ENCODE assay signal across 9 mouse cellular contexts in the genomic region with DNA sequence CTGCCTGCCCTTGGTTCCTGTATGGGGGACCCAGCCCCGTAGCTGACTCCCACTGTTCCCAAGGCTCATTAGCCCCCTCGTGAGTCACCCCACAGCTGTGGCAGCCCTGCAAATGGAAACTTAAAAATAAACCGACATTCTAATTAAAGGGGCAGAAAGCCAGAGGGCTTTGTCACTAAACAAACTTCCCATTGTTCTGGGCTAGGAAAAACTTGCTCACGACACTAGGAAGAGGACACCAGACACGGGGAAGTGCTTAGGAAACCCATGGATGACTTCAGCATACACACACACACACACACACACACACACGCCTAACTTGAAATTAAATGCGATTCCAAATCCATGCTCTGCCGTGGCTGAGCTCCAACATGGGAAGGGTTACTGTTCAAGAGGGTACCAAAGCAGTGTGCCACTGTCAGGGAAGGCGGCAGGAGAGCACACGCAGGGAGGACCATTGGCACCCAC. TPM values are rescaled to one million over a fixed set of nuclear protein-coding genes. Genes with fewer than 3 reads are reported as not detected.
DNase-seq lines count a peak whose midpoint lies in the region; ATAC-seq and TF ChIP-seq lines count a peak whose summit lies in the region.
"Had no signal": no experiment of that assay in that cellular context is flagged by ENCODE, and none has a peak within 500 bp of the region (broad histone marks: within the 10 kb centered on the region; RNA-seq: fewer than 3 reads in every experiment).

No protein-coding gene starts in this region.

- WGBS in kidney, postnatal 0 days, result 43% methylated on average over 10 of the region's 10 CpGs
- 51% methylated on average over 10 of the region's 10 CpGs for WGBS in heart, embryonic 12.5 days

- peak overlapping the region; percentile 30; the same call in 1 of the 2 replicates for H3K4me2 ChIP-seq in kidney, postnatal 0 days (ENCODE audit: low read length)
- no peak overlapping the region for H3K4me2 ChIP-seq in heart, embryonic 12.5 days

- DNase-seq in kidney, postnatal 0 days (ENCODE audit: low spot score), result peak; percentile 49
- DNase-seq in kidney, adult 11 months, result no peak
- DNase-seq in lung, postnatal 25 days (ENCODE audit: low spot score), result peak; percentile 64
- no peak for DNase-seq in urinary bladder, postnatal 36 days (ENCODE audit: low spot score in 2 of 2)

- no peak overlapping the region for H3K9ac ChIP-seq in kidney, postnatal 0 days (ENCODE audit: low read depth, low read length)
- no peak overlapping the region; the same call in 1 of the 2 replicates for H3K9ac ChIP-seq in heart, embryonic 12.5 days

- ATAC-seq in kidney, postnatal 0 days (replicated peaks; ENCODE audit: low FRiP score, low read depth), result no peak; the same call in 1 of the 2 replicates
- ATAC-seq in heart, embryonic 12.5 days (ENCODE audit: insufficient number of reproducible peaks, low FRiP score), result peak; percentile 27; the same call in 1 of the 2 replicates
- no peak for ATAC-seq in CD4-positive, CD25-positive, alpha-beta regulatory T cell, adult 4 months
- no peak for ATAC-seq in cerebellum, adult (ENCODE audit: insufficient number of reproducible peaks, low FRiP score, low TSS enrichment)

- no peak for TF ChIP-seq CTCF in kidney, postnatal 0 days (IDR thresholded peaks at IDR 0.05; ENCODE audit: low read depth)

- H3K27ac ChIP-seq in kidney, postnatal 0 days, result no peak overlapping the region
- peak overlapping the region; percentile 76 for H3K27ac ChIP-seq in brown adipose tissue, adult 24 weeks (replicated peaks; ENCODE audit: low read depth, low read length)
- peak overlapping the region; percentile 23 for H3K27ac ChIP-seq in heart, embryonic 12.5 days (ENCODE audit: poor library complexity, severe bottlenecking)

- no peak overlapping the region for H3K4me3 ChIP-seq in kidney, postnatal 0 days (replicated peaks; ENCODE audit: low read depth, low read length)
- peak overlapping the region; percentile 23; the same call in 1 of the 2 replicates for H3K4me3 ChIP-seq in brown adipose tissue, adult 24 weeks (ENCODE audit: insufficient read depth, low read depth, low read length)
- no peak overlapping the region for H3K4me3 ChIP-seq in heart, embryonic 12.5 days

- 0 out of 2 replicates have a peak, but pooled peaks cover 3% of the 10 kb centered on the region for H3K4me1 ChIP-seq in kidney, postnatal 0 days (replicated peaks; ENCODE audit: insufficient read depth, low read length)
- peaks cover 8% of the 10 kb centered on the region; the same call in 1 of the 2 replicates for H3K4me1 ChIP-seq in brown adipose tissue, adult 24 weeks (ENCODE audit: control insufficient read depth, insufficient read depth, insufficient read length, low read length)
- H3K4me1 ChIP-seq in heart, embryonic 12.5 days (replicated peaks), result peaks cover 22% of the 10 kb centered on the region

- H3K27me3 ChIP-seq in kidney, postnatal 0 days (ENCODE audit: insufficient read depth, low read length), result no peaks in the 10 kb centered on the region
- no peaks in the 10 kb centered on the region for H3K27me3 ChIP-seq in heart, embryonic 12.5 days (replicated peaks)

- no peaks in the 10 kb centered on the region for H3K9me3 ChIP-seq in kidney, postnatal 0 days (replicated peaks; ENCODE audit: low read length)
- H3K9me3 ChIP-seq in heart, embryonic 12.5 days (replicated peaks), result 0 out of 2 replicates have a peak, but pooled peaks cover 2% of the 10 kb centered on the region

- 0 out of 2 replicates have a peak, but pooled peaks cover 3% of the 10 kb centered on the region for H3K36me3 ChIP-seq in kidney, postnatal 0 days (ENCODE audit: insufficient read depth, low read length)
- H3K36me3 ChIP-seq in heart, embryonic 12.5 days, result peaks cover 30% of the 10 kb centered on the region

RNA-seq across cellular contexts. Expression of gene 1700029H14Rik, which starts 52.7 kb away (rescaled TPM):
- not detected in 2 replicates for polyA plus RNA-seq in kidney, postnatal 0 days (2015; fragmentation: Nextera tagmentation; extraction: Ambion mirVana)
- not detected in 2 replicates for polyA plus RNA-seq in brown adipose tissue, adult 24 weeks (2012; ENCODE audit: insufficient read depth, insufficient read length, missing spikeins)
- not detected in 2 replicates for polyA plus RNA-seq in heart, embryonic 12.5 days (2016; fragmentation: Nextera tagmentation; extraction: Ambion mirVana)
- polyA plus RNA-seq in CD4-positive, CD25-positive, alpha-beta regulatory T cell, adult 4 months (2017; shearing (Covaris generic)), result under 1 TPM in 1 of 2 experiments, not detected in 1; 0.30 TPM
- polyA plus RNA-seq: large intestine, adult 2 months had no signal

Comparison
In these comparisons a context has a peak if more than half of its experiments do, and no peak if none do; other contexts are left out.
1. DNase-seq: peak in kidney, postnatal 0 days (single experiment) and lung, postnatal 25 days (single experiment); none in kidney, adult 11 months (single experiment) and urinary bladder, postnatal 36 days (0 of 2).